Mouse (Mus musculus): ENCODE measurements around the gene Rps7. TPM values are rescaled to one million over a fixed set of nuclear protein-coding genes. Genes with fewer than 3 reads are reported as not detected.
A peak's percentile ranks its signal among the peaks of the same experiment; 100 is the strongest.

The Rps7 gene
- polyA plus RNA-seq, 1 experiment from 2014 or later = 417 TPM

GRCm38 (mm10) chr12:28612391-28612790 is 23.4 kb downstream of the Rps7 start:
- no peak overlapping the region for H3K27ac ChIP-seq (replicated peaks)
- peaks cover 17% of the 10 kb centered on the region for H3K4me1 ChIP-seq
- H3K27me3 ChIP-seq (replicated peaks) = no peaks in the 10 kb centered on the region
- H3K9me3 ChIP-seq (replicated peaks) = no peaks in the 10 kb centered on the region
- H3K9ac ChIP-seq (replicated peaks) = no peak overlapping the region
- H3K4me2 ChIP-seq = no peak overlapping the region
- no peak for ATAC-seq (ENCODE audit: low FRiP score)
- no peak overlapping the region for H3K4me3 ChIP-seq (replicated peaks)
- 59% methylated on average over 6 of the region's 6 CpGs for WGBS
- H3K36me3 ChIP-seq = no peaks in the 10 kb centered on the region

- peak overlapping the region; percentile 49 for H3K4me2 ChIP-seq
- peak overlapping the region; percentile 23 for H3K4me3 ChIP-seq (replicated peaks)
- peaks cover 20% of the 10 kb centered on the region for H3K4me1 ChIP-seq
- ATAC-seq (ENCODE audit: low FRiP score) = peak; percentile 80
- no peaks in the 10 kb centered on the region for H3K27me3 ChIP-seq (replicated peaks)
- H3K36me3 ChIP-seq = no peaks in the 10 kb centered on the region
- peak overlapping the region; percentile 87 for H3K27ac ChIP-seq (replicated peaks)
- 28% methylated on average over 17 of the region's 17 CpGs for WGBS
- no peaks in the 10 kb centered on the region for H3K9me3 ChIP-seq (replicated peaks)
- H3K9ac ChIP-seq (replicated peaks) = peak overlapping the region; percentile 23
Measured at GRCm38 (mm10) chr12:28607546-28608305, 28.0 kb downstream of the Rps7 start.

GRCm38 (mm10) chr12:28603494-28603893 is 32.3 kb downstream of the Rps7 start:
- Histone ChIP-seq H3K9me3 (replicated peaks) (no peaks in the 10 kb centered on the region), H3K4me3 (replicated peaks) (no peak overlapping the region), H3K27me3 (replicated peaks) (no peaks in the 10 kb centered on the region), H3K36me3 (no peaks in the 10 kb centered on the region), H3K4me1 (peaks cover 27% of the 10 kb centered on the region), H3K4me2 (no peak overlapping the region), H3K27ac (replicated peaks) (no peak overlapping the region), H3K9ac (replicated peaks) (no peak overlapping the region)
- no peak for ATAC-seq (ENCODE audit: low FRiP score)
- 53% methylated on average over 1 of the region's 1 CpGs for WGBS

- peak; percentile 52; the same call in 1 of the 2 replicates for ATAC-seq (ENCODE audit: low FRiP score)
- Histone ChIP-seq H3K4me1 (peaks cover 24% of the 10 kb centered on the region), H3K4me2 (no peak overlapping the region), H3K27me3 (replicated peaks) (no peaks in the 10 kb centered on the region), H3K9ac (replicated peaks) (no peak overlapping the region), H3K9me3 (replicated peaks) (no peaks in the 10 kb centered on the region), H3K4me3 (replicated peaks) (no peak overlapping the region), H3K27ac (replicated peaks) (no peak overlapping the region), H3K36me3 (no peaks in the 10 kb centered on the region)
- WGBS = 16% methylated on average over 4 of the region's 4 CpGs
Measured at GRCm38 (mm10) chr12:28602259-28602658, 33.5 kb downstream of the Rps7 start.

GRCm38 (mm10) chr12:28598526-28598991 is 37.2 kb downstream of the Rps7 start:
- Histone ChIP-seq H3K4me1 (peaks cover 20% of the 10 kb centered on the region), H3K27me3 (replicated peaks) (no peaks in the 10 kb centered on the region), H3K4me3 (replicated peaks) (no peak overlapping the region), H3K9me3 (replicated peaks) (no peaks in the 10 kb centered on the region), H3K4me2 (no peak overlapping the region), H3K36me3 (no peaks in the 10 kb centered on the region), H3K27ac (replicated peaks) (no peak overlapping the region), H3K9ac (replicated peaks) (no peak overlapping the region)
- 75% methylated on average over 2 of the region's 2 CpGs for WGBS
- ATAC-seq (ENCODE audit: low FRiP score) = no peak

GRCm38 (mm10) chr12:28598110-28598509 is 37.6 kb downstream of the Rps7 start:
- Histone ChIP-seq H3K4me3 (replicated peaks) (no peak overlapping the region), H3K36me3 (no peaks in the 10 kb centered on the region), H3K9ac (replicated peaks) (no peak overlapping the region), H3K27ac (replicated peaks) (0 out of 2 replicates have a peak overlapping the region, but pooled peaks have one; percentile 6), H3K27me3 (replicated peaks) (no peaks in the 10 kb centered on the region), H3K4me2 (no peak overlapping the region), H3K4me1 (peaks cover 20% of the 10 kb centered on the region), H3K9me3 (replicated peaks) (no peaks in the 10 kb centered on the region)
- WGBS = 60% methylated on average over 3 of the region's 3 CpGs
- 0 out of 2 replicates have a peak, but pooled peaks have one; percentile 7 for ATAC-seq (ENCODE audit: low FRiP score)

GRCm38 (mm10) chr12:28597699-28598098 is 38.1 kb downstream of the Rps7 start:
- 0 out of 2 replicates have a peak overlapping the region, but pooled peaks have one; percentile 6 for H3K27ac ChIP-seq (replicated peaks)
- H3K9me3 ChIP-seq (replicated peaks) = no peaks in the 10 kb centered on the region
- H3K36me3 ChIP-seq = no peaks in the 10 kb centered on the region
- H3K4me2 ChIP-seq = no peak overlapping the region
- H3K4me1 ChIP-seq = peaks cover 23% of the 10 kb centered on the region
- 59% methylated on average over 9 of the region's 9 CpGs for WGBS
- H3K4me3 ChIP-seq (replicated peaks) = no peak overlapping the region
- peak; percentile 23; the same call in 1 of the 2 replicates for ATAC-seq (ENCODE audit: low FRiP score)
- H3K9ac ChIP-seq (replicated peaks) = no peak overlapping the region
- H3K27me3 ChIP-seq (replicated peaks) = no peaks in the 10 kb centered on the region

GRCm38 (mm10) chr12:28596851-28597250 is 38.9 kb downstream of the Rps7 start:
- Histone ChIP-seq H3K4me1 (peaks cover 17% of the 10 kb centered on the region; the same call in 1 of the 2 replicates), H3K9me3 (replicated peaks) (no peaks in the 10 kb centered on the region), H3K27ac (replicated peaks) (no peak overlapping the region), H3K4me3 (replicated peaks) (no peak overlapping the region), H3K27me3 (replicated peaks) (no peaks in the 10 kb centered on the region), H3K9ac (replicated peaks) (no peak overlapping the region), H3K4me2 (no peak overlapping the region), H3K36me3 (no peaks in the 10 kb centered on the region)
- ATAC-seq (ENCODE audit: low FRiP score) = no peak

GRCm38 (mm10) chr12:28590428-28590827 is 45.3 kb downstream of the Rps7 start:
- ATAC-seq (ENCODE audit: low FRiP score) = no peak
- WGBS = 53% methylated on average over 13 of the region's 13 CpGs
- H3K9me3 ChIP-seq (replicated peaks) = no peaks in the 10 kb centered on the region
- peak overlapping the region; percentile 63 for H3K27ac ChIP-seq (replicated peaks)
- no peaks in the 10 kb centered on the region for H3K36me3 ChIP-seq
- H3K4me3 ChIP-seq (replicated peaks) = no peak overlapping the region
- H3K4me1 ChIP-seq = peaks cover 35% of the 10 kb centered on the region
- peak overlapping the region; percentile 61; the same call in 1 of the 2 replicates for H3K4me2 ChIP-seq
- no peaks in the 10 kb centered on the region for H3K27me3 ChIP-seq (replicated peaks)
- no peak overlapping the region for H3K9ac ChIP-seq (replicated peaks)

- no peaks in the 10 kb centered on the region for H3K27me3 ChIP-seq (replicated peaks)
- peak overlapping the region; percentile 63 for H3K27ac ChIP-seq (replicated peaks)
- peaks cover 35% of the 10 kb centered on the region for H3K4me1 ChIP-seq
- ATAC-seq (ENCODE audit: low FRiP score) = peak; percentile 93
- peak overlapping the region; percentile 38 for H3K9ac ChIP-seq (replicated peaks)
- WGBS = 9% methylated on average over 24 of the region's 24 CpGs
- H3K4me2 ChIP-seq = peak overlapping the region; percentile 61
- peak overlapping the region; percentile 38 for H3K4me3 ChIP-seq (replicated peaks)
- H3K36me3 ChIP-seq = no peaks in the 10 kb centered on the region
- no peaks in the 10 kb centered on the region for H3K9me3 ChIP-seq (replicated peaks)
Measured at GRCm38 (mm10) chr12:28589090-28589868, 46.5 kb downstream of the Rps7 start.

- peaks cover 34% of the 10 kb centered on the region for H3K4me1 ChIP-seq
- H3K27ac ChIP-seq (replicated peaks) = 0 out of 2 replicates have a peak overlapping the region, but pooled peaks have one; percentile 63
- no peaks in the 10 kb centered on the region for H3K9me3 ChIP-seq (replicated peaks)
- 38% methylated on average over 6 of the region's 6 CpGs for WGBS
- H3K4me2 ChIP-seq = no peak overlapping the region
- no peak for ATAC-seq (ENCODE audit: low FRiP score)
- H3K36me3 ChIP-seq = no peaks in the 10 kb centered on the region
- no peak overlapping the region for H3K9ac ChIP-seq (replicated peaks)
- H3K4me3 ChIP-seq (replicated peaks) = no peak overlapping the region
- no peaks in the 10 kb centered on the region for H3K27me3 ChIP-seq (replicated peaks)
Measured at GRCm38 (mm10) chr12:28587949-28588348, 47.8 kb downstream of the Rps7 start.

Measured in neural tube, embryonic 15.5 days (tissue).